Mouse (Mus musculus): Measurements from ENCODE around the gene Nalcn.
"Not testable (repeated sequence)": the region's sequence is repeated elsewhere in the genome, so short reads cannot be mapped to it uniquely, and the experiment has no call there.

The Nalcn gene

DNA sequence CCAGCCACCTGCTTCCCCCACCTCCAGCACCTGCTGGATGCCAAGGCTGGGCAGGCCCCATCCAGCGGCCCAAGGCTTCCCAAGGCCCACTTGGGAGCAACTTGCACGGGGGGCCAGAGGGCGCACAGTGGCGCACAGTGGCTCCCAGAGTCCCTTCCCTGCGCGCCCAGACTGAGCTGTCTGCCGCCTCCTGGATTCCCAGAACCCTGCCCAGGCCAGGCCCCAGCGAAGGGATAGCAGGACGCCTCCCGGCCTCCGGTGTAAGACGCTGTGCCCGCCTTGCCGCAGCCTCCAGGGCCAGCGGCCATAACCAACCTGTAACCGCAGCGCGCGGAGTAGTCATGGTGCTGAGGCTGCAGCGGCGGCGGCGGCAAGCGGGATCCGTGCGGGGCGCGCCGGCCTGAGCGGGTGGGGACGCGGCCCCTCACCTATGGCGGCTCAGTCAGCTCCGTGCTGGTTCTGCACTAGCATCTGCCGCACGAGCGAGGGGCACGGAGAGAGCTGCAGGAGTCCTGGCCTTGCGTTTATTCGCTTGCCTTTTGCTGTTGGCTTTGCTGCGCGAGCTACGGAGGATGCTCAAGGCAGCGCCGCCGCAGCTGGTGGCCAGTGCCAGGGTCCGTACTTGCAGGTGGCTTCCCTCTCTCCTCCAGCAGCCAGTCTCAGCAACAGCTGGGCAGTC, at the start of gene Nalcn:
Gene Nalcn (minus strand): TSS at position 644 of the 679 bp plus-strand sequence.
- DNase-seq (ENCODE audit: extremely low read depth, low read depth, low spot score): no peak

DNA sequence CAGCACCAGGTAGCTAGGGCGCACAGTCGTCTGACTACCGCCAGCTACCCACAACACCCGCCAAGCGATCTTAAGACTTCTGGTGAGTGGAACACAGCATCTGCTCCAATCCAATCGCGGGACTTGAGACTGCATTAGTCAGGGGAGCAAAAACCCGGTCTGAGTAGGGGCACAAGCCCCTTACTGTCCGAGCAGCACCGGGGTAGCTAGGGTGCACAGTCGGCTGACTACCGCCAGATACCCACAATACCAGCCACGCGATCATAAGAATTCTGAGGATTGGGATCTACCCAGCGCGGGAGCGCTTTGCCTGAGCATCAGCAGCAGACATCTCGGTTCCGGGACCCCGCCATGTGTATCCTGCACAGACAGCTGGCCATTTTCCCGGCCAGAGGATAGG, 44.1 kb upstream of the Nalcn start:
- DNase-seq (ENCODE audit: extremely low read depth, low read depth, low spot score): not testable (repeated sequence)

DNA sequence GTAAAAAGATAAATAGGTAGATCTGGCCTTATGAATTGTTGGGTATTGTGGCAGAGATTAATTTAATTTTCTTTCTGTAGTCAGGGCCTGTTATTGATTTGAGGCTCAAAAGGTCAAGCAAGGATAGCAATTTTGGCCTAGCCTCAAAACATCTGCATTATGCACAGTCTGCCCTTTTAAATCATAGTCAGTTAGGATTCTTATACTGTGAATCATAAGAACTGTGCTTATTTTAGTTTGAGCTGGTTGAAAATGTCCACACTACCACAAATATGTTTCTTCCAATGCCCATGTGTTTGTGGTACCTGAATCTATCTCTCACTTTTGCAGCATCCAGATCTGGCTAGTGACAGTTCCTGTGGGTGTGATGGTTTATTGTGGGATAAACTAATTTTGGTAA, 37.5 kb upstream of the Nalcn start:
- DNase-seq (ENCODE audit: extremely low read depth, low read depth, low spot score): no peak

DNA sequence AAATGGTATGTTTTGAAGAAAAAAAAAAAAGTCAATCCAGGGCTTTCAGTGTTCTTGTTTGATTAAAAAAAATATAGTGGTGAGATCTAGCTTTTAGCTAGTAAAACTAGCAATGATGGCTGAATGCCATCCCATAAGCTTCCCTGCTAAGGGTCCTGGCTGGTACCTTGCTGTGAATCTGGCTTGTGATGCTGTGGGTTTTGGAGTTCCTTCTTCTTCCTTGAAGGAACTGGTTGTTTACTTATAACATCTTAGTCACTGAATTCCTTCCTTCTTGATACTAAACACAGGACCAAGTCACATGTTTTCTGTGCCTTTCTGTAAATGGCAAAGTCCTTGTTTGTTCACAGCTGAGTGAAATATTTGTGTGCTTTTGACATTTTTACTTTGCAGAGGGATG, 36.3 kb upstream of the Nalcn start:
- no peak for DNase-seq (ENCODE audit: extremely low read depth, low read depth, low spot score)

DNA sequence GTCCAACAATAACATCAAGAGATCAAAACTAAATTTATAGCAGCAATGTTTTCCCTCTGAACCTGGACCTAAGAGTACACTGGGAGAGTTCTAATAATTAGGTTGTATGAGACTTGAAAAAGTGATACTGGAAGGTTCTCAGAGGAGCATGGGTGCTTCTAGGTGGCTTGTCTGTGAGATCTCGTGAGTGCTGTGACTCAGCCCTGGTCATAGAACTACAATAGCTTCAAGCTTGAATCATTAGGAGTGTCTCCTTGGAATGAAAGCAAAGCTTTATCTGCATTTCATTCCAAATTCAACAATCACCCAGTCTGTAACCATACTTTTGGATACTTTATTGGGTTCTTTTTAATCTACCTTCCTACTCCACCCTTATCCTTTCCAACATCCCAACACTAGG, 35.4 kb upstream of the Nalcn start:
- DNase-seq (ENCODE audit: extremely low read depth, low read depth, low spot score): peak; percentile 2

DNA sequence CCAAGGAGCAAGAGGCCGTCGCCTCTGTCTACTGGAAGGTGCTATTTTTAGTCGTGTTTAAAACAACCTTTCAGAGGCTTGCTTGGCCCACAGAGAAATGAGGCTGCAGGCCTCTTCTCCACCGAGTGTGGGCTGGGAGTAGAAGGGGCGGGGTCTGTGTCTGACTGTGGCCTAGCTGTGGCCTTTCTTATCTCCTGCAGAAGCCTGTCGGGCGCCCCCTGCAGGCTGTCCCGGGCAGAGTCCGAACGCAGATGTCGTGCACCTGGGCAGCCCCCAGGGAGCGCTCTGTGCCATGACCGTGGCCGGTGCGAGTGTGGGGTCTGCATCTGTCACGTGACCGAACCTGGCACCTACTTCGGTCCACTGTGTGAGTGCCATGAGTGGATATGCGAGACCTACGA, 34.1 kb upstream of the Nalcn start:
- no peak for DNase-seq (ENCODE audit: extremely low read depth, low read depth, low spot score)

DNA sequence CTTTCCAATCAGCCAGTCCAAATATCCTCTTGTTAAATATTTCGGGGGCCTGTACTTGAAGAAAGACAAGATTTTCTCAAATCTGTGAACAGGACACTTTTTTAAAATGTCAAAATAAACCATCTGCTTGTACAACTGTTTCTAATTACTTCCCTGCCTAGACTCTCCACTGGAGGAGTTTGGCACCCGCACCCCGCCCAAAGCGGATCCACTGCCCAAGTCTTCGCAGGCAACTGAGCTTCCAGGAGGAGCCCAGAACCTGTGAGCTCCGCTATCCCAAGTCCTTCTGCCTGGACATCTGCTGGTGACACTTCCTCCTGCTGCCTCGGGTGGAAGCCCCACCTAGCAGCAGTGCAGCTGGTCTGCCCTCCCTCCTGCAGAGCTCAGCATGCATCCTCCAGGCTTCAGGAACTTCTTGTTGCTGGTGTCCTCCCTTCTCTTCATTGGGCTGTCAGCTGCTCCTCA, 33.0 kb upstream of the Nalcn start, which contains the start of gene Itgbl1:
Gene Itgbl1 (plus strand): TSS at position 51 of the 465 bp plus-strand sequence.
- no peak for DNase-seq (ENCODE audit: extremely low read depth, low read depth, low spot score)

DNA sequence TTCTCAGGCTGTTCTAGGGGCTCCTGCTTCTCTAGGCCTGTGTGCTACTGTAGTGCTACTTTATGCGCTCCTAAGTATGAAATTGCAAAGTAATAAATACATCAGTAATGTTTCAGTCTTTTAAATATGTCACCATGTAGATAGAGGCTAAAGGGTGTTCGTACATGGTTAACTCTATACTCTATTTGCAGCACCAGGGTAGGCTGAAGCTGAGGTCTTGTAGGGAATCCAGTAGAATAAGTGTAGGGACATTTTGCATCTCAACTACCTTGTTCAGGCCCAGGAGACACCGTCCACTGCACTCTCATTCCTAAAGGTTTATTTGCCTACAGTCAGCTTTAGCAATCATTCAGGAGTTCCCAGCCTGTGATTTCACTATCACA, 227 bp upstream of the Nalcn start:
- DNase-seq (ENCODE audit: extremely low read depth, low read depth, low spot score): no peak

DNA sequence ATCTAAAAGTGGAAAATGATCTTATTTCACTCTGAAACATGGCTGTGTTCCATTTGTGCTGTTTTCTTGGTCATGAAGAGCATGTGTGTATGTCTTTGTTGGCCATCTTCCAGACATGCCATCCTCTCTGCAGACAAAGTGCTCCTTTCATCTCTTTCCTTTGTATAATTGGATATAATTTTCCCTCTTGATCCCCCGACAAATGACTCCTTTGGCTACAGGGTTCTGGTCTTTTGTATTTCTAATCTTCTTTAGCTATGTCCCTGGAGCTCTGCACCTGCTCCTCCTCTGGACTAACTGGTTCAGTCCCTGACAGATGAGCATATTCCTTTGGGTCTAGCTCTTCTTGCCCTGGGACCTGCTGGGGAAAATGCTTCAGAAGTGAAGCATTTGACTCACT, 4.0 kb downstream of the Nalcn start:
- DNase-seq (ENCODE audit: extremely low read depth, low read depth, low spot score): no peak

DNA sequence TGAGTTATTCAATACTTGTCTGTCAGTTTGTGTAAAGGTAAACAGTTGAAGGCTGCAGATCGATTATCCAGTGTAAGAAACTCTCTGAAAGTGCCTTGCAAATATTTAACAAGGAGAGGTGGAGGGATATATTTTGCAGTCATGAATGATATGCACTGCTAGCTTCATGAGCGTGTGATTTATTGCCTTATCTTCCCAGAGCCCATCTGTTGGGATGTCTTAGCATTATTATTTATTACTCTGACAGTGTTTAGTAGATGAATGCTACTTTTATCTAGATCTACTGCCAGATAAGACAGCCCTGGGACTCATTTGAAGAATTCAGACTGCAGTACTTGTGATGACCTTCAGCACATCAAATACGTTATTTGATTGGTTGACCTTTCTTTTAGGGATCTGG, 31.7 kb downstream of the Nalcn start:
- no peak for DNase-seq (ENCODE audit: extremely low read depth, low read depth, low spot score)

DNA sequence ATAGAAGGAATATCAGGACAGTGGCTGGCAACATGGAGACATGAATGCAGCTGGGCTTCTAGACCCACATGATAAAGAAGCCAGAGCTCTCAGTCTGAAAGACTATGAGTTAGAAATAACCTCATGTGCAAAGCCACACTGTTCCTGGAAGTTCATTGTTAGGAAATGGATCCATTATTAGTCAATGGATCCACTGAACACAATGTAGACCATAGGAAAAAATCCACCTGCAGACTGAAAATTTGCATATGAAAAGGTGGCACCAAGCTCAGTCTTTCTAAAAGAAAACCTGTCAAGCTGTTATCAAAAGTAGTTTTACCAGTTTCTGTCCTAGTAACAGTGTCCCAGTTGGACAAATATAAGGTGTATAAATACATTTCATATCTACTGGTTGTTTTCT, 39.5 kb downstream of the Nalcn start:
- DNase-seq (ENCODE audit: extremely low read depth, low read depth, low spot score): no peak

DNA sequence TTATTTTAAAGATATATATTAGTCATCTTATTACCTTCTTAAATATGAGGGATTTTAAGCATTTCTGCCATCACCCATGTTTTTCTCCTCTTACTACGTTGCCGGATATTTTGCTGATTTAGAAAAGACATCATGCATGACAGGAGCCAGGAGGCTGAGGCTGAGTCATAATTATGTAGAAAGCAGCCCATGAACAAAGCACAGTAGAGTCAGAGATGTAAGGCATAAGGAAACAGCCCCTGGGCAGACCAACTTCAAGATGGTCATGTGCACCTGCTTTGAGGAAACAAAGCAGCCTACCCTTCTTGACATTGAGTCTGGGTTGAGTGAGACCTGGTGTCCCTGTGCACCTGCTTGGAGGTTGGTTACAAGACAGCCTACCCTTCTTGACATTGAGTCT, 44.5 kb downstream of the Nalcn start:
- DNase-seq (ENCODE audit: extremely low read depth, low read depth, low spot score): no peak

DNA sequence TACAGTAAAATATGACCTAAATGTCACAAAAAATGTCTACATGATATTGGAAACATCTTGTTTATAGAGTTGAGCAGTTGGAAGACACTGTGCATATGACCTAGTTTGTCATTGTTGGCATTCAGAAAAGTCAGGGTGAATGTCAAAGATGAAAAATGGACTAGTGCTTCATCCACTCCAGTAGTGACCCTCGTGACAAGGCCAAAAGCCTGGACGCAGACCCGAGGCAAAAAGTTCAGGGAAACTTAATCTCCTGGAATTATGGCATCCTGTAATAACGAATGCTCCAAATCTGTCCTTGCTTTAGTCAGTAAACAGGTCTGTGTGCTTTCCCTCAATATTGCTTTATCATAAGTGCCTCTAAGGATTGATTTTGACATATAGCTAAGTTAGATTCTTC, 51.6 kb downstream of the Nalcn start:
- DNase-seq (ENCODE audit: extremely low read depth, low read depth, low spot score): no peak

DNA sequence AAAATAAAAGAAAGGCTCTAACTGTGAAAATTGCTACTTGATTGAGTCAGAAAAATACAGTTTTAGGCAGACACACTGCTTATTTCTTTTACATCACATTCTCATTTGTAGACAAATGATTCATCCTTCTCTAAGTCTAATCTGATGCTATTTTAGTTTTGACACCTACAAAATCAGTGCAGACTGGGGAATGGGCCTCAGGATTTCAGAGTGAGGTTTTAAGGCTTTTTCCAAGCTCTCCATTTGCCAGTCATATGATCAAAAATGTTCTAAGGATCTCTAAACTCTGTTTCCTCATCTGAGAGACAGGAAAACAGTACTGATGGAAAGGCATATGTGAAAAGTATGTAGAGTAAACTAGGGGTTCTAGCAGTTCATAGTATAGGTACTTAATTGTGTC, 52.0 kb downstream of the Nalcn start:
- no peak for DNase-seq (ENCODE audit: extremely low read depth, low read depth, low spot score)

DNA sequence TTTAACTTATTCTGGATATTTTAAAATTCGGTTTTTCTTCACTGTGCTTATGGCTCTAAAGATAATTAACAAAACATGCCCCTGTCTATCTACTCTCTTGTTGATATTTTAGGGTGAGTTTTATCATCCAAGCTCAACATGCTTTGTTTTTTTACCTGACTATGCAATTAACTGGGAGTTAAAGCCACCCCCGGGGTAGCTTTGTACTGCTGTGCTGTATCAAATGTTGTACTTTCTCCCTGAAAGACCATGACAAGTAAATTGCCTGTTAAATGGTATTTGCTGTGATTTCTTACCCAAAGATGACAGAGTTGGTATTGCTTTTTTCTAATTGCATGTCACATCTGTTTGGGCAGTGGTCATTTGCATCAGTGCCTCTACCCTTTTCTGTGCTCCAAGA, 60.3 kb downstream of the Nalcn start:
- no peak for DNase-seq (ENCODE audit: extremely low read depth, low read depth, low spot score)

DNA sequence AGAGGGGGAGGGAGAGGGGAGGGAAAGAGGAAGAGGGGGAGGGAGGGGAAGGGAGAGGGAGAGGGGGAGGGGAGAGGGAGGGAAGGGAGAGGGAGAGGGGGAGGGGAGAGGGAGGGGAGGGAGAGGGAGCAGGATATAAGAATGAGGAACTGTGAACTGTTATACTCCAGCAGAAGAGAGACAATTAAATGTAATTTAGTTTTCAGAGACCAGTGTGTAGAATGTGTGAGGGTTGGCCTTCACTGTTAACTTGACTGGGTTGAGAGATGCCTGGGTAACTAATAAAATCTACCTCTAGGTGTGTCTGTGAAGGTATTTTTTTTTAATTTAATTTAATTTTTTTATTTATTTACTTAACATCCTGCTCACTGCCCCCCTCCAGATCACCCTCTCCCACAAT, 71.4 kb downstream of the Nalcn start:
- no peak for DNase-seq (ENCODE audit: extremely low read depth, low read depth, low spot score)

DNA sequence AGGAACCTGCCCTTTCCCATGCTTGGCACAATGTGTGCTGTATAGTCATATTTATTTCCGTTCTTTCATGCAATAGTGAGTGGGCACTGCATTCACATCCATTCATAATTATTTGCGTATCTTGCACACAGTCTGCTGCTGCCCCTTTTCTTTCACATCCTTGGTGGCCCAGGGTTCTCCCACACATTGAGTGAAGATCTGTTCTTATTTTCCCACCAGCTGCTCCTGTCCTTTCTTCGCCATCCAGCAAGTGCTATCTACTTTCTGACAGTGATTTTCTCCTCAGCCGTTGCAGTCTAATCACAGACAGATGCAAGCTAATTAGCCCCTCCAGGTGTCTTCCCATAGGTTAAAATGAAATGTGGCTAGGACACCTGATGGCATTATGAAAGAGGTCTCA, 72.0 kb downstream of the Nalcn start:
- no peak for DNase-seq (ENCODE audit: extremely low read depth, low read depth, low spot score)

DNA sequence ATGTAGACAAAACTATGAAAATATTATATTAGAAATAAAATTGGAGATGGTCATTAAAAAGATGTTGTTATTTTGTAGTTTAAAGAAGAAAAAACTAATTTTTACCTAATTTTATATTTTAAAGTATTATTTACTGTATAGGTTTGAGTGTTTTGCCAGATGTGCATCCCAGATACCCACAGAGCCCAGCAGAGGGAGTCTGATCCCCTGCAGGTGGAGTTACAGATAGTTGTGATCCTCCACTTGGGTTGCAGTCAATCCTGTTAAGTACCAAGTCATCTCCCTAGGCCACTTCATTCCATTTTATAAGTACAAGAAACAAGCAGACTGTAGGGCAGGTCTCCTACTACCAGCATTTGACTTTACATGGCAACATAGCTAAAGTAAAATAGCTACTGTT, 84.6 kb downstream of the Nalcn start:
- DNase-seq (ENCODE audit: extremely low read depth, low read depth, low spot score): no peak

DNA sequence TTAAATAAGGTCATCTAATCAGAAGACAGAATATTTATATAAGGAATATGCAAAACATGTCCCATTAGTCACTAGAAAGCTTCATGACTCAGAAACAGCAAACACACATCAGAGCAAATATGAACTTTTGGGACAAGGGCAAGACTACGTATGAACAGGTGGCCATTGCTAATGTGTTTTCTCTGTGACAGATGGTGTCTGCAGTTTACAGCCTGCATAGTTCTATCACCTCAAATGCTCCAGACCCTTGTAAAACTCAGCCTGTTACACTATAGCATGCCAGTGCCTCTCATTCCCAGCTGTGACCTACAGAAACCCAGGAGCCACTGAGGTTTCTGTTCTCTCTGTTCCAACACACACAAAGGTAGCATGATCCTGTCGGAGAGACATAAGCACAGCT, 91.3 kb downstream of the Nalcn start:
- no peak for DNase-seq (ENCODE audit: extremely low read depth, low read depth, low spot score)

DNA sequence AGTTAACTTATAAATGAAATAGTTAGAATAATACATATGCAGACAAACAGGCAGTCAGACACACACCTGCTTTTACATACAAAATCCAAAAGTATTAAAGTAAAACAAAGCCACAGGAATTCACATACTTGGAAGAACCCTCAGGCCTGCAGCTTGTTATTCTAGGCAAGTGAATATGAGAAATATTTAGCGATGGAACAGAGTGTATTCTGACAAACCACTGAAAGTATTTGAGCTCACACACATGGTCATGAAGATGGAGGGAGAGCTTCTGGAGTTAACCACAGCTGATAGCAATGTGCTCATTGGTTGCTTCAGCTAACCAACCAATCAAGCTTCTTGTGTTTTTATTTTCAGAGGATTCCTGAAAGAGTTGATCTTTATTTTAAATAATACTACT, 93.9 kb downstream of the Nalcn start:
- DNase-seq (ENCODE audit: extremely low read depth, low read depth, low spot score): no peak

DNA sequence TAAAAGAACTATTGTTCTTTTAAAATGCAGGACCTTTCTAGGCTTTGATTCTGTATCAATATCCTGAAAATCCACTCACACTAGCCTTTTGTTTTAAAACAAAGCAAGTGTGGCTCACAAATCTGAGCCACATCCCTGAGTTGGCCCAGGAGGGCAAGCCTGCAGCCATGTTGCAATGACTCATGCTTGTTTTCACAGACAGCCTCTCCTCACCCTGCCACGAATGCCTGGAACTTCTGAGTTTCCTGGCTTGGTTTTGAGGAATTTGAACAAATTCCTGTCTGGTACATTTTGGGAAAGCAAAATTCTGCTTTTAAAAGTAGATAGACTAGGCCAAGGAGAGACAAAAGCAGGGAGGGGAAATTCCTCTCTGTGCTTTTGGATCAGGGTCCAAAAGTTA, 95.7 kb downstream of the Nalcn start:
- DNase-seq (ENCODE audit: extremely low read depth, low read depth, low spot score): no peak

DNA sequence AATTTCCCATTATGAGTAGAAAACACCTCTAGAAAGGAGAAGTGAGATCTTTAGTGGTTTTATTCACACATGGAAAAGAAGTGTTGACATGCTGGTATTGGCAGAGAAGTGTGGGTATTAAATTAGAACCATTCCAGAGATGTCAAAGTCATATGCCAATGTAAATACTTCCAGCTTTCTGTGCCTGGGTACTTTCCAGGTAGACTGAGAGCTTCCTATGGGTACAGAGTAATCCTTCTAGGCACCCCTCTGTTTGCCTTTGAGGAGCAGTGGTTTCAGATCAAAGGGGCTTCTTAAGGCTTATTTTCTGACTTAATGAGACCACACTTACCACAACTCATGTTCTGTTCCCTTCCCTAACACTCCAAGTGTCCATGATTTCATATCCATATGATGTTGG, 97.8 kb downstream of the Nalcn start:
- no peak for DNase-seq (ENCODE audit: extremely low read depth, low read depth, low spot score)

DNA sequence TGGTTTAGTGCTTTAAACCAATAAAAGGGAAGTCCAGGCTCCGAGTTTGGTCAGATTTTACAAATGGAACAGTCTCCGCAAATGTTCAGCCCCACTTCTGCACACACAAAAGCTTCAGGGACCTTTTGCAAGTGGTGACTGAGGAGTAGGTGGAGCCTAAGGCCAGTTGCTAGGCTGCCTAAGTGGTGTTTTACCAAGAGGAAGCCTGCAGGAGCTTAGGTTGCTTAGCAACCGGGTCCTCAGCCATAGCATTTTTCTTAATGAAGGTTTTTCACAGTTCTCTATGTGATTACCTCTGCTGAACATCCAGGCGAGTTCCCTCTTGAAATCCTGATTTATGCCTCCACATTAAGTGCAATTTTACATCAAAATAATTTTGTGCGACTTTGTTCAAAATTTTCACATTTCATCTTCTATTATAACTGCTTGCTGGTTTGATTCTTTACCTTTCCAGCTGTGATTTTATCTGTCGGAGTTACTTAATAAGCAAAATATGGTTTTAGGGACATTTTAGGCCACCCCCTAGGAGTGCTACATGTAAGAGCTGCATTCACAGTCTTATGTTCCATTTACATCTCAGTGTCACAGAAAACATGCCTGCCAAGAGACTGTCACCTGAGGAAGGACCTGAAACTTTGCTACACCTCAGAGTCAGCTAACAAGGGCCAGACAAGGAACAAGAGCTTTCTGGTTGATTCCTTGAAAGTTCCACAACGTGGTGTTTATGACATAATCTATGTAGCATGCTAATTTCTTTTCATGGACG, 113.4 kb downstream of the Nalcn start:
- DNase-seq (ENCODE audit: extremely low read depth, low read depth, low spot score): no peak

Measured in fat pad, adult 2 months (tissue).